Mouse (Mus musculus): ENCODE measurements around the gene Olfr1154. TPM values are rescaled to one million over a fixed set of nuclear protein-coding genes. Genes with fewer than 3 reads are reported as not detected.

Olfr1154 gene
- not detected in 2 replicates for polyA plus RNA-seq (2015; fragmentation: Nextera tagmentation; extraction: Ambion mirVana)

GRCm38 (mm10) chr2:87905066-87905465, at the start of gene Olfr1154:
TSS of gene Olfr1154 (minus strand) at chr2:87905166.
- no peaks in the 10 kb centered on the region for H3K4me1 ChIP-seq (replicated peaks)
- H3K27ac ChIP-seq, result no peak within 1 kb of the TSS
- ATAC-seq, result no peak
- no peaks in the 10 kb centered on the region for H3K27me3 ChIP-seq
- 96% methylated on average over 1 of the region's 1 CpGs for WGBS
- no peaks in the 10 kb centered on the region for H3K9me3 ChIP-seq
- H3K4me2 ChIP-seq (replicated peaks), result no peak within 1 kb of the TSS
- H3K9ac ChIP-seq (replicated peaks), result no peak within 1 kb of the TSS
- no peaks in the 10 kb centered on the region for H3K36me3 ChIP-seq
- no peak within 1 kb of the TSS for H3K4me3 ChIP-seq (replicated peaks)

GRCm38 (mm10) chr2:87953000-87953399, 48.0 kb upstream of the Olfr1154 start, which contains the start of gene Olfr1156:
TSS of gene Olfr1156 (minus strand) at chr2:87953100.
- Histone ChIP-seq H3K4me1 (replicated peaks) (no peaks in the 10 kb centered on the region), H3K4me2 (replicated peaks) (no peak within 1 kb of the TSS), H3K27ac (no peak within 1 kb of the TSS), H3K4me3 (replicated peaks) (no peak within 1 kb of the TSS), H3K9me3 (no peaks in the 10 kb centered on the region), H3K27me3 (no peaks in the 10 kb centered on the region), H3K36me3 (no peaks in the 10 kb centered on the region), H3K9ac (replicated peaks) (no peak within 1 kb of the TSS)
- no peak for ATAC-seq

GRCm38 (mm10) chr2:87945037-87945436, 40.1 kb upstream of the Olfr1154 start, which contains the start of gene Olfr1155:
TSS of gene Olfr1155 (minus strand) at chr2:87945137.
- H3K36me3 ChIP-seq, result no peaks in the 10 kb centered on the region
- no peak within 1 kb of the TSS for H3K4me3 ChIP-seq (replicated peaks)
- no peaks in the 10 kb centered on the region for H3K9me3 ChIP-seq
- H3K27me3 ChIP-seq, result no peaks in the 10 kb centered on the region
- no peak within 1 kb of the TSS for H3K9ac ChIP-seq (replicated peaks)
- no peak for ATAC-seq
- no peak within 1 kb of the TSS for H3K4me2 ChIP-seq (replicated peaks)
- no peaks in the 10 kb centered on the region for H3K4me1 ChIP-seq (replicated peaks)
- 96% methylated on average over 1 of the region's 1 CpGs for WGBS
- no peak within 1 kb of the TSS for H3K27ac ChIP-seq

GRCm38 (mm10) chr2:87894662-87895061, 10.3 kb downstream of the Olfr1154 start, which contains the start of gene Olfr1153:
TSS of gene Olfr1153 (plus strand) at chr2:87894962.
- H3K27me3 ChIP-seq, result no peaks in the 10 kb centered on the region
- no peaks in the 10 kb centered on the region for H3K36me3 ChIP-seq
- H3K9me3 ChIP-seq, result no peaks in the 10 kb centered on the region
- no peak within 1 kb of the TSS for H3K9ac ChIP-seq (replicated peaks)
- ATAC-seq, result no peak
- no peak within 1 kb of the TSS for H3K4me3 ChIP-seq (replicated peaks)
- H3K4me2 ChIP-seq (replicated peaks), result no peak within 1 kb of the TSS
- H3K27ac ChIP-seq, result no peak within 1 kb of the TSS
- no peaks in the 10 kb centered on the region for H3K4me1 ChIP-seq (replicated peaks)
- WGBS, result 75% methylated on average over 1 of the region's 1 CpGs

- no peaks in the 10 kb centered on the region for H3K36me3 ChIP-seq
- H3K4me3 ChIP-seq (replicated peaks), result no peak within 1 kb of the TSS
- H3K9me3 ChIP-seq, result no peaks in the 10 kb centered on the region
- no peak within 1 kb of the TSS for H3K4me2 ChIP-seq (replicated peaks)
- H3K27me3 ChIP-seq, result no peaks in the 10 kb centered on the region
- H3K27ac ChIP-seq, result no peak within 1 kb of the TSS
- H3K4me1 ChIP-seq (replicated peaks), result no peaks in the 10 kb centered on the region
- ATAC-seq, result no peak
- no peak within 1 kb of the TSS for H3K9ac ChIP-seq (replicated peaks)
Measured at GRCm38 (mm10) chr2:87866192-87866591, 38.8 kb downstream of the Olfr1154 start, which contains the start of gene Olfr1152. TSS of gene Olfr1152 (plus strand) at chr2:87866492.

GRCm38 (mm10) chr2:87855562-87855961, 49.4 kb downstream of the Olfr1154 start, which contains the start of gene Olfr1151:
TSS of gene Olfr1151 (plus strand) at chr2:87855862.
- Histone ChIP-seq H3K4me3 (replicated peaks) (no peak within 1 kb of the TSS), H3K27ac (no peak within 1 kb of the TSS), H3K9ac (replicated peaks) (no peak within 1 kb of the TSS), H3K4me2 (replicated peaks) (no peak within 1 kb of the TSS), H3K27me3 (no peaks in the 10 kb centered on the region), H3K36me3 (no peaks in the 10 kb centered on the region), H3K4me1 (replicated peaks) (no peaks in the 10 kb centered on the region), H3K9me3 (no peaks in the 10 kb centered on the region)
- WGBS, result 87% methylated on average over 1 of the region's 1 CpGs
- ATAC-seq, result no peak

Other genes starting within 250 kb of the Olfr1154 start
- not detected in 2 replicates for gene Olfr1134, start 246.7 kb downstream of the Olfr1154 start, polyA plus RNA-seq (2015; fragmentation: Nextera tagmentation; extraction: Ambion mirVana)
- not detected in 2 replicates for gene Olfr1135, start 231.5 kb downstream of the Olfr1154 start, polyA plus RNA-seq (2015; fragmentation: Nextera tagmentation; extraction: Ambion mirVana)
- gene Olfr1136, start 211.2 kb downstream of the Olfr1154 start, polyA plus RNA-seq (2015; fragmentation: Nextera tagmentation; extraction: Ambion mirVana), result not detected in 2 replicates
- gene Olfr1137, start 192.0 kb downstream of the Olfr1154 start, polyA plus RNA-seq (2015; fragmentation: Nextera tagmentation; extraction: Ambion mirVana), result not detected in 2 replicates
- not detected in 2 replicates for gene Olfr1138, start 165.2 kb downstream of the Olfr1154 start, polyA plus RNA-seq (2015; fragmentation: Nextera tagmentation; extraction: Ambion mirVana)
- not detected in 2 replicates for gene Olfr1140, start 161.4 kb downstream of the Olfr1154 start, polyA plus RNA-seq (2015; fragmentation: Nextera tagmentation; extraction: Ambion mirVana)
- gene Olfr1141, start 151.2 kb downstream of the Olfr1154 start, polyA plus RNA-seq (2015; fragmentation: Nextera tagmentation; extraction: Ambion mirVana), result not detected in 2 replicates
- not detected in 2 replicates for gene Olfr152, start 125.7 kb downstream of the Olfr1154 start, polyA plus RNA-seq (2015; fragmentation: Nextera tagmentation; extraction: Ambion mirVana)
- gene Olfr1143, start 104.6 kb downstream of the Olfr1154 start, polyA plus RNA-seq (2015; fragmentation: Nextera tagmentation; extraction: Ambion mirVana), result not detected in 2 replicates
- gene Olfr1145, start 95.3 kb downstream of the Olfr1154 start, polyA plus RNA-seq (2015; fragmentation: Nextera tagmentation; extraction: Ambion mirVana), result not detected in 2 replicates
- not detected in 2 replicates for gene Olfr1148, start 74.6 kb downstream of the Olfr1154 start, polyA plus RNA-seq (2015; fragmentation: Nextera tagmentation; extraction: Ambion mirVana)
- not detected in 2 replicates for gene Olfr1150-ps1, start 61.2 kb downstream of the Olfr1154 start, polyA plus RNA-seq (2015; fragmentation: Nextera tagmentation; extraction: Ambion mirVana)
- not detected in 2 replicates for gene Olfr1151, start 49.3 kb downstream of the Olfr1154 start, polyA plus RNA-seq (2015; fragmentation: Nextera tagmentation; extraction: Ambion mirVana)
- gene Olfr1152, start 38.7 kb downstream of the Olfr1154 start, polyA plus RNA-seq (2015; fragmentation: Nextera tagmentation; extraction: Ambion mirVana), result not detected in 2 replicates
- gene Olfr1153, start 10.2 kb downstream of the Olfr1154 start, polyA plus RNA-seq (2015; fragmentation: Nextera tagmentation; extraction: Ambion mirVana), result not detected in 2 replicates
- not detected in 2 replicates for gene Olfr1155, start 40.0 kb upstream of the Olfr1154 start, polyA plus RNA-seq (2015; fragmentation: Nextera tagmentation; extraction: Ambion mirVana)
- not detected in 2 replicates for gene Olfr1156, start 47.9 kb upstream of the Olfr1154 start, polyA plus RNA-seq (2015; fragmentation: Nextera tagmentation; extraction: Ambion mirVana)
- not detected in 2 replicates for gene Olfr1157, start 63.1 kb upstream of the Olfr1154 start, polyA plus RNA-seq (2015; fragmentation: Nextera tagmentation; extraction: Ambion mirVana)
- gene Olfr74, start 69.5 kb upstream of the Olfr1154 start, polyA plus RNA-seq (2015; fragmentation: Nextera tagmentation; extraction: Ambion mirVana), result not detected in 2 replicates
- not detected in 2 replicates for gene Olfr1158, start 84.9 kb upstream of the Olfr1154 start, polyA plus RNA-seq (2015; fragmentation: Nextera tagmentation; extraction: Ambion mirVana)
- gene Olfr1160, start 103.1 kb upstream of the Olfr1154 start, polyA plus RNA-seq (2015; fragmentation: Nextera tagmentation; extraction: Ambion mirVana), result not detected in 2 replicates
- gene Olfr1161, start 117.6 kb upstream of the Olfr1154 start, polyA plus RNA-seq (2015; fragmentation: Nextera tagmentation; extraction: Ambion mirVana), result not detected in 2 replicates
- gene Olfr73, start 132.5 kb upstream of the Olfr1154 start, polyA plus RNA-seq (2015; fragmentation: Nextera tagmentation; extraction: Ambion mirVana), result not detected in 2 replicates
- gene Olfr1162, start 146.0 kb upstream of the Olfr1154 start, polyA plus RNA-seq (2015; fragmentation: Nextera tagmentation; extraction: Ambion mirVana), result not detected in 2 replicates
- not detected in 2 replicates for gene Olfr1163, start 166.7 kb upstream of the Olfr1154 start, polyA plus RNA-seq (2015; fragmentation: Nextera tagmentation; extraction: Ambion mirVana)
- not detected in 2 replicates for gene Olfr1164, start 188.8 kb upstream of the Olfr1154 start, polyA plus RNA-seq (2015; fragmentation: Nextera tagmentation; extraction: Ambion mirVana)
- gene Olfr1166, start 223.1 kb upstream of the Olfr1154 start, polyA plus RNA-seq (2015; fragmentation: Nextera tagmentation; extraction: Ambion mirVana), result not detected in 2 replicates

Data from midbrain, embryonic 13.5 days (tissue).